Mouse (Mus musculus): ENCODE measurements around the gene Vps35.

DNA sequence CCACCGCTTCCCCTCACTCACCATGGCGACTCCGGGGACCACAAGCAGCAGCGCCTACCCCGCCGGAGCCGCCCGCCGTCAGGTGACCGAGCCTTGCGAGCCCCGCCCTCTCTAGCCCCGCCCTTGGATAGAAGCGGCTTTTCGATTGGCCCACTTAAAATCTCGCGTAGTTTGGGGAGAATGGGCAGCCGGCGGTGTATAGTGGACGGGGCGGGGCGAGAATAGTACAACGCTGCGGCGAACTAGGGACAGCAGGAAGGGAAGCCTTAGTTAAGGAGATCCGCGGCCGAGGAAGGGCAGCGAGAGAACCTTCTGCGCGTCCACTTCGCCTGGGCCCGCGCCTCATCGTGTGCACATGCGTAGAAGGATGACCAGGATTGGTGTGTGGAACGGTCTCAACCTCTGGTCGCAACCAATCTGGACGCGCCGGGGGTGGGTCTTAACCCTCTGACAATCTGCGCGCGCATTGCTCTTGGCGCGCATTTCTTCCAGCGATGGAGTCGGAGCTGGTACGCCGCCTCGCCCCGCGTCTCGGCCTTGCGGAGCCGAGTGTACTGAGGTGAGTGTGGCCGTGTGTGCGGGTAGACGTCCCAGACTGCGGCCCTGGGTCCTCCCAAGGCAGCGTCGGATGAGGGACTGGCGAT is at the start of gene Vps35, which contains the start of gene Orc6:
- no peak for TF ChIP-seq CTCF (IDR thresholded peaks at IDR 0.05; ENCODE audit: extremely low read depth, insufficient read length, insufficient replicate concordance, low read depth, low read length)
- peak; percentile 66 for TF ChIP-seq POLR2A (IDR thresholded peaks at IDR 0.05; ENCODE audit: low read depth, low read length)
